Mouse (Mus musculus): Measurements from ENCODE around the gene Gde1. TPM values are rescaled to one million over a fixed set of nuclear protein-coding genes. Genes with fewer than 3 reads are reported as not detected.

The Gde1 gene
- polyA plus RNA-seq, 1 experiment from 2014 or later: 194 TPM

DNA sequence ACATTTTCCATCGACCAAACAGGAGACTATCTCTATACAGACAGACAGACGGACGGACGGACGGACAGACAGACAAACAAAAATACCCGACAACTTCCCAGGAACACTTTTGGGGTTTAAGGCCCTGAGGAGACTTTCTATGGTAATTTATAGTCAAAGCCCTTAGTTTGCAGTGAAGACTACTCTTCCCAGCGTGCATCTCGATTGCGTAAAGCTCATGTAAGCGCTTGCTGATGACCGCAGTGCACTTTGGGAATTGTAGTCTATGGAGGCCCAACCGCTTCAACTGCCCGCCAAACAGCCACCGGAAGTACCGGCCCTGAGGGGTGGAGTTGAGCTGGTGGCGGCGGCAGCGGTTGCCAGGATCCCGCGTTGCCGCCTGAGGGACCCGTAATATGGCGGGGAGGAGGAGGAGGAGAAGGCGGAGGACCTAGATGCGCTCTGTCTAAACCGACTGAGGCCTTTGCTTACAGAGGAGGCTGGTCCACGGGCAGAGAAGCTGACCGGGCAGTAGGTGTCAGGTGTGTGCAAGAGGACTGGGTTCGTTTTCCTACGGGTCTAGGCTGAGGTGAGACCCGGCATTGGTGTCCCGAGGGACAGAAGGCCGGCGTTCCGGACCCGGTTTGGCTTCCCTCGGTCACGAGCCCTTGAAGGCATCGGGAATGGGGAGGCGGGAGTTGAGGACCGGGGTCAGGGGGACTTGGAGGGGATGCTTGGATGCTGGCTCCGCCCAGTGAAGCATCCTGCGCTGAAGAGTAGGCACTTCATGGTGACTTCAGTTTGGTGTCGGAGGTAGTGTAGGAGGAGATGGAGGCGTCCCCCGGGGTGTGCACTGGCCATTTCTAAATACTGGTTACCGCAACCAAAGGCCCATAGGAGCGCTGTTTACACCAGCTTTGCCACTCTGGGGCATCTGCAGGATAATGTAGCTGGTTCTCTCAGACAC lies 6.9 kb upstream of the Gde1 start, which contains the start of gene Ccp110:
TSS of gene Ccp110 (plus strand) at position 325 of the 946 bp plus-strand sequence.
- Histone ChIP-seq H3K27me3 (replicated peaks; ENCODE audit: control insufficient read depth, insufficient read depth, low read length) (no peaks in the 10 kb centered on the region), H3K27ac (ENCODE audit: low read depth, low read length) (peak within 1 kb of the TSS; percentile 61; the same call in 1 of the 2 replicates), H3K9ac (ENCODE audit: low read length) (peak within 1 kb of the TSS; percentile 79), H3K36me3 (ENCODE audit: control insufficient read depth, insufficient read depth, low read length) (peaks cover 19% of the 10 kb centered on the region), H3K4me1 (ENCODE audit: control insufficient read depth, insufficient read depth, low read length) (peaks cover 6% of the 10 kb centered on the region; the same call in 1 of the 2 replicates), H3K9me3 (replicated peaks; ENCODE audit: control insufficient read depth, low read length) (no peaks in the 10 kb centered on the region), H3K4me3 (ENCODE audit: low read depth, low read length) (peak within 1 kb of the TSS; percentile 69), H3K4me2 (ENCODE audit: low read length) (peak within 1 kb of the TSS; percentile 60)
- peak; percentile 99 for ATAC-seq
- under 1% methylated on average over 48 of the region's 48 CpGs for WGBS
- peak; percentile 99 for DNase-seq (ENCODE audit: low spot score)

- ATAC-seq: no peak
- no peak overlapping the region for H3K27ac ChIP-seq (ENCODE audit: low read depth, low read length)
- no peak overlapping the region for H3K4me2 ChIP-seq (ENCODE audit: low read length)
- H3K36me3 ChIP-seq (ENCODE audit: control insufficient read depth, insufficient read depth, low read length): peaks cover 12% of the 10 kb centered on the region
- WGBS: 73% methylated on average over 5 of the region's 5 CpGs
- no peak overlapping the region for H3K9ac ChIP-seq (ENCODE audit: low read length)
- no peak for DNase-seq (ENCODE audit: low spot score)
- no peak overlapping the region for H3K4me3 ChIP-seq (ENCODE audit: low read depth, low read length)
- peaks cover 10% of the 10 kb centered on the region; the same call in 1 of the 2 replicates for H3K4me1 ChIP-seq (ENCODE audit: control insufficient read depth, insufficient read depth, low read length)
- no peaks in the 10 kb centered on the region for H3K9me3 ChIP-seq (replicated peaks; ENCODE audit: control insufficient read depth, low read length)
- no peaks in the 10 kb centered on the region for H3K27me3 ChIP-seq (replicated peaks; ENCODE audit: control insufficient read depth, insufficient read depth, low read length)
Measured at GRCm38 (mm10) chr7:118710776-118711175, 5.2 kb upstream of the Gde1 start.

DNA sequence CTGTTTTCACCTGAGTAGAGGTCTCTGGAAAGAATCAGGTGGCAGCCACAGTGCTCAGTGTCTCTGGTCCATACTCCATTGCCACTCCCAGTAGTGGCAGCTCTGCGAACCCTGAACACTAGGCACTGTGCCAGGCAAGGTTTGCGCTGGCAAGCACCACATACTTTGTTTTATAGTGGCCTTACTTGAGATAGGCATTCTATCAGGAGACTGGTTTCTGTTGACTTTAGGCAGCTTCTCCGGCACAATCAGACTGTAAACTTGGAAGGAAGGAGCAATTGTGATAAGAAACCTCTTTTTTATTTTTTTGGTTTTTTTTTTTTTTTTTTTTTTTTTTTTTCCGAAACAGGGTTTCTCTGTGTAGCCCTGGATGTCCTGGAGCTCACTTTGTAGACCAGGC lies 2.4 kb upstream of the Gde1 start:
- DNase-seq (ENCODE audit: low spot score) (no peak), ATAC-seq (no peak)
- H3K36me3 ChIP-seq (ENCODE audit: control insufficient read depth, insufficient read depth, low read length): no peaks in the 10 kb centered on the region
- no peak overlapping the region for H3K4me2 ChIP-seq (ENCODE audit: low read length)
- WGBS: 75% methylated on average over 4 of the region's 4 CpGs
- H3K9me3 ChIP-seq (replicated peaks; ENCODE audit: control insufficient read depth, low read length): no peaks in the 10 kb centered on the region
- no peaks in the 10 kb centered on the region for H3K27me3 ChIP-seq (replicated peaks; ENCODE audit: control insufficient read depth, insufficient read depth, low read length)
- no peak overlapping the region for H3K4me3 ChIP-seq (ENCODE audit: low read depth, low read length)
- H3K9ac ChIP-seq (ENCODE audit: low read length): no peak overlapping the region
- H3K27ac ChIP-seq (ENCODE audit: low read depth, low read length): no peak overlapping the region
- H3K4me1 ChIP-seq (ENCODE audit: control insufficient read depth, insufficient read depth, low read length): peaks cover 21% of the 10 kb centered on the region

DNA sequence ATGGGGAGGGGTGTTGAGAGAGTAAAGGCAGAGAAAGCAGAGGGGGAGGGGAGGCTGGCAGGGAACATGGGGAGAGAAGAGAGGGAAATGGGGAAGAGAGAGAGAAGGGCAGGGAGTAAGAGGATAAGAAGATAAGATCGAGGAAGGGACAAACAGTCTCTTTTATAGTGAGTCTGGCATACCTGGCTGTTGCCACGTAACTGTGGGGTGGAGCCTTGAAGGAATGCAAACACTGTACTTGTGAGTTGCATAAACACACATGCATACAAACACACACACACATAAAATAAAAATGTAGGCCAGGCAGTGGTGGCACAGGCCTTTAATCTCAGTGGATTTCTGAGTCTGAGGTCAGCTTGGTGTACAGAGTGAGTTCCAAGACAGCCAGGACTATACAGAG lies 1.6 kb upstream of the Gde1 start:
- Histone ChIP-seq H3K4me1 (ENCODE audit: control insufficient read depth, insufficient read depth, low read length) (peaks cover 21% of the 10 kb centered on the region), H3K4me3 (ENCODE audit: low read depth, low read length) (no peak overlapping the region), H3K4me2 (ENCODE audit: low read length) (no peak overlapping the region), H3K27me3 (replicated peaks; ENCODE audit: control insufficient read depth, insufficient read depth, low read length) (no peaks in the 10 kb centered on the region), H3K9ac (ENCODE audit: low read length) (no peak overlapping the region), H3K36me3 (ENCODE audit: control insufficient read depth, insufficient read depth, low read length) (peaks cover 2% of the 10 kb centered on the region; the same call in 1 of the 2 replicates), H3K27ac (ENCODE audit: low read depth, low read length) (no peak overlapping the region), H3K9me3 (replicated peaks; ENCODE audit: control insufficient read depth, low read length) (no peaks in the 10 kb centered on the region)
- ATAC-seq (no peak), DNase-seq (ENCODE audit: low spot score) (no peak)
- 81% methylated on average over 2 of the region's 2 CpGs for WGBS

DNA sequence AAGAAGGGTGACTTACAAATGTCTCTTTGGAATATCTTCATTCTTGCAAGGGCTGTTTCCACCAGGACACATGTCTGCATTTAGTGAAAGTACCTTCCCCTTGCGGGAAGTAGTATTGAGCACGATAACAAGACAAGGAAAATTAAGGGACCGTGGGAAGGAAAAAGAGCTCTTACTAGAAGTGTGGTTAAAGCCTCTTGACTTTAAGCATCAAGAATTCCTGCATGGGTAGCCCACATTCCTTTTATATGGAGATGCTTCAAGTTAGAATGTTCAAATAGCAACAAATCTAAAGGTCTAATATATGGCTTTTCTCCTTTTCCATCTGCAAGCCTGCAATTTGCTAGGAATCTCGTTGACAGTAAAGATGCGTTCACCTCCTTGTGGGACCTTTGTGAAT lies 910 bp upstream of the Gde1 start:
- no peak for ATAC-seq
- WGBS: 94% methylated on average over 5 of the region's 5 CpGs

GRCm38 (mm10) chr7:118706051-118706450 lies 473 bp upstream of the Gde1 start:
- Histone ChIP-seq H3K9me3 (replicated peaks; ENCODE audit: control insufficient read depth, low read length) (no peaks in the 10 kb centered on the region), H3K4me3 (ENCODE audit: low read depth, low read length) (peak overlapping the region; percentile 92), H3K4me2 (ENCODE audit: low read length) (peak overlapping the region; percentile 60), H3K27ac (ENCODE audit: low read depth, low read length) (no peak overlapping the region; the same call in 1 of the 2 replicates), H3K4me1 (ENCODE audit: control insufficient read depth, insufficient read depth, low read length) (peaks cover 21% of the 10 kb centered on the region), H3K27me3 (replicated peaks; ENCODE audit: control insufficient read depth, insufficient read depth, low read length) (no peaks in the 10 kb centered on the region), H3K36me3 (ENCODE audit: control insufficient read depth, insufficient read depth, low read length) (peaks cover 9% of the 10 kb centered on the region; the same call in 1 of the 2 replicates), H3K9ac (ENCODE audit: low read length) (0 out of 2 replicates have a peak overlapping the region, but pooled peaks have one; percentile 93)
- no peak for DNase-seq (ENCODE audit: low spot score)
- ATAC-seq: no peak
- WGBS: 30% methylated on average over 6 of the region's 6 CpGs

More for the DNA sequence above, 910 bp upstream of the Gde1 start:
- Histone ChIP-seq H3K9ac (ENCODE audit: low read length) (no peak overlapping the region), H3K4me1 (ENCODE audit: control insufficient read depth, insufficient read depth, low read length) (peaks cover 21% of the 10 kb centered on the region), H3K27me3 (replicated peaks; ENCODE audit: control insufficient read depth, insufficient read depth, low read length) (no peaks in the 10 kb centered on the region), H3K4me3 (ENCODE audit: low read depth, low read length) (no peak overlapping the region), H3K36me3 (ENCODE audit: control insufficient read depth, insufficient read depth, low read length) (peaks cover 9% of the 10 kb centered on the region; the same call in 1 of the 2 replicates), H3K4me2 (ENCODE audit: low read length) (no peak overlapping the region), H3K9me3 (replicated peaks; ENCODE audit: control insufficient read depth, low read length) (no peaks in the 10 kb centered on the region), H3K27ac (ENCODE audit: low read depth, low read length) (no peak overlapping the region)
- DNase-seq (ENCODE audit: low spot score): no peak

- 82% methylated on average over 9 of the region's 9 CpGs for WGBS
- peak overlapping the region; percentile 60 for H3K4me2 ChIP-seq (ENCODE audit: low read length)
- no peaks in the 10 kb centered on the region for H3K9me3 ChIP-seq (replicated peaks; ENCODE audit: control insufficient read depth, low read length)
- no peak for ATAC-seq
- H3K27me3 ChIP-seq (replicated peaks; ENCODE audit: control insufficient read depth, insufficient read depth, low read length): no peaks in the 10 kb centered on the region
- H3K4me3 ChIP-seq (ENCODE audit: low read depth, low read length): peak overlapping the region; percentile 92
- DNase-seq (ENCODE audit: low spot score): peak; percentile 17
- H3K36me3 ChIP-seq (ENCODE audit: control insufficient read depth, insufficient read depth, low read length): peaks cover 9% of the 10 kb centered on the region; the same call in 1 of the 2 replicates
- peak overlapping the region; percentile 93; the same call in 1 of the 2 replicates for H3K9ac ChIP-seq (ENCODE audit: low read length)
- H3K27ac ChIP-seq (ENCODE audit: low read depth, low read length): no peak overlapping the region
- peaks cover 21% of the 10 kb centered on the region for H3K4me1 ChIP-seq (ENCODE audit: control insufficient read depth, insufficient read depth, low read length)
Measured at GRCm38 (mm10) chr7:118704001-118704850, 1.4 kb downstream of the Gde1 start.

DNA sequence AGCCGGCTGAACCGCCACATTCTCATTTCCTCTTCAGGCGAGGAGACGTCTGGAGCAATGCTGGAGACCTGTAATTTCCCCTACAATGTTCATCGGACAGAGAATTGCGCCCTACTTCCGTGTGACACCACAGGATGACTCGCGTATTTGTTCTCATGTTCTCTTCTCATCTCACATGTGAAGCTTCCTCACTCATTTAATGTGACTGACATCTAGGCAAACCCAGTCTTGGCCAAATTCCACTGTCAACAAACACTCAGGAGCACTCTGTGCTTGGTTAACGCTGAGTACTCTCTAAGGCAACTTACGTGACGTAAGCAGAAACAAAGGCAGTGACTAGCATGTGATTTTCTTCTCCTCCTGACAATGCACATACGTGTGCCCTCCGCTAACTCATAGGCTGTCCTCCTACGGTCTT lies 2.4 kb downstream of the Gde1 start:
- 89% methylated on average over 15 of the region's 15 CpGs for WGBS
- DNase-seq (ENCODE audit: low spot score) (no peak), ATAC-seq (no peak)
- Histone ChIP-seq H3K9me3 (replicated peaks; ENCODE audit: control insufficient read depth, low read length) (no peaks in the 10 kb centered on the region), H3K27me3 (replicated peaks; ENCODE audit: control insufficient read depth, insufficient read depth, low read length) (no peaks in the 10 kb centered on the region), H3K36me3 (ENCODE audit: control insufficient read depth, insufficient read depth, low read length) (peaks cover 16% of the 10 kb centered on the region), H3K4me3 (ENCODE audit: low read depth, low read length) (no peak overlapping the region), H3K9ac (ENCODE audit: low read length) (no peak overlapping the region), H3K4me2 (ENCODE audit: low read length) (no peak overlapping the region), H3K27ac (ENCODE audit: low read depth, low read length) (no peak overlapping the region), H3K4me1 (ENCODE audit: control insufficient read depth, insufficient read depth, low read length) (peaks cover 21% of the 10 kb centered on the region)

Data from forebrain, embryonic 14.5 days (tissue).